Mouse (Mus musculus): ENCODE data around the gene Mbd3l1.

Gene Mbd3l1

GRCm38 (mm10) chr9:18478168-18478567 is at the start of gene Mbd3l1, which contains the start of gene Zfp558:
Mbd3l1 (plus strand) TSS chr9:18478359.
Zfp558 (minus strand) TSS chr9:18478268.
- DNase-seq (ENCODE audit: low spot score in 2 of 2), result no peak

- DNase-seq (ENCODE audit: low spot score in 2 of 2), result no peak
Observed at GRCm38 (mm10) chr9:18430354-18430753, 47.8 kb upstream of the Mbd3l1 start, which contains the start of gene Mbd3l2. Mbd3l2 (plus strand) TSS chr9:18430654.

- no peak for DNase-seq (ENCODE audit: low spot score in 2 of 2)
Observed at GRCm38 (mm10) chr9:18431687-18432086, 46.5 kb upstream of the Mbd3l1 start.

- DNase-seq (ENCODE audit: low spot score in 2 of 2), result no peak
Observed at GRCm38 (mm10) chr9:18456520-18456919, 21.6 kb upstream of the Mbd3l1 start.

GRCm38 (mm10) chr9:18467350-18467749 is 10.8 kb upstream of the Mbd3l1 start:
- no peak for DNase-seq (ENCODE audit: low spot score in 2 of 2)

DNA sequence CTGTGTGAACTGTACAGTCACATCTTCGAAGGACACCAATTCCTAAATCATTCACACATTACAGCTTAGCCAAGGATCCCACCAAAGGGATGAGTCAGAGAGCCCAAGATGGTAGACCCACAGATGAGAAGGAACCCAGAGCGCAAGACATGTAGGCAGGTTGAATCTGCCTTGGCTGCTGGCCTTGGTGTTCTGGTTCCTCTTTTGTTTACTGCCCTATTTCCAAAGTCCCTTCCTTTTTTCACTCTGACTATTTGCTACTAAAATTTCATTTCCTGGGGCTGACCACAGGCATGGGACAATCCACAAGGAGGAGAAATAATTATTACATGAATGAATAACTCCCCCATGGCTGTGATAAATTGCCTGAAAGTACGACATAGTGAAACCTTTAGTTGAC is 10.2 kb upstream of the Mbd3l1 start:
- no peak for DNase-seq (ENCODE audit: low spot score in 2 of 2)

DNA sequence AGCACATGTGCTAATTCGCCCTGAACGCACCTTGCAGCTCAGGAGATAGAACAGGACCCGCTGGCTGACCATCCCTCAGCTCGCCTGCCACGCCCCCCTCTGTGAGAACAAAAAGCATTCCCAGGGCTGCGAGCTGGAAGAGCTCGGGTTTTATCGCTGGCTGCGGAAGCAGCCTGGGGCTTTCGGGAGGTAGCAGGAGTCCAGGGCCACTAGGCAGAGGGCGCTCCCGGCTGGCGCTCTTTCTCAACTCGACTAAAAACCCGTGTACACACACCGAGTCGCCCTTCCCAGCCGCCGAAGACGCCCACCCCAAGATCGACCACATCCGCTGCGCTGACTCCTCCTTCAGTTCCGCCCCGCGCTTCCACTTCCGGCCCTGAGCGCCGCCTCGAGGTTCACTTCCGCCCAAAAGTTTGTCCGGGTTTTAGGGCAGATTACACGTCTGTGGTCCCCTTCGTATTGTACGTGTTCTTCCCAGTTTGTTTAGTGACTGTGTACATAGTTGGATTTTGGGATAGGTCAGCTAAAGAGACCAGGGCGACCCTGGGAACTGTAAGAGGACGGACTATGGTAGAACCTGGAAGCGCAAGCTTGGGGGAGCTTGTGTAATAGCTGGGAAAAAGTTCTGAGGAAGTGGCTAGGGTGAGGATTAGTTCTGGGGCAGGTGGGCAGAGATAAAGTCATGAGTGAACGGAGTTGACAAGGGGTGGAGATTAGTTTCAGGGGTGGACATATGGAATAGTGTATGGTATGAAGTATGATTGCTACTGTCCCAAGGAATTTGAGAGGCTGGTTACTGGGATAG is 4.6 kb upstream of the Mbd3l1 start:
- peak; percentile 60 to 77 for DNase-seq (ENCODE audit: low spot score in 2 of 2)

- DNase-seq (ENCODE audit: low spot score in 2 of 2), result no peak
Observed at GRCm38 (mm10) chr9:18508098-18508497, 29.9 kb downstream of the Mbd3l1 start.
